Mouse (Mus musculus) cerebellum, adult 9-10 months (tissue): ENCODE measurements at regions not wholly inside any gene's neighbourhood (a gene's known extent, or its start where the extent isn't known, plus 50 kb on each side); places are given as distances from the start of the nearest gene placed in this dataset.
A peak's percentile ranks its signal among the peaks of the same experiment; 100 is the strongest.

Experiments
- DNase-seq: peaks from one replicate; pipeline ENCODE4 v3.0.0; 2022

DNA sequence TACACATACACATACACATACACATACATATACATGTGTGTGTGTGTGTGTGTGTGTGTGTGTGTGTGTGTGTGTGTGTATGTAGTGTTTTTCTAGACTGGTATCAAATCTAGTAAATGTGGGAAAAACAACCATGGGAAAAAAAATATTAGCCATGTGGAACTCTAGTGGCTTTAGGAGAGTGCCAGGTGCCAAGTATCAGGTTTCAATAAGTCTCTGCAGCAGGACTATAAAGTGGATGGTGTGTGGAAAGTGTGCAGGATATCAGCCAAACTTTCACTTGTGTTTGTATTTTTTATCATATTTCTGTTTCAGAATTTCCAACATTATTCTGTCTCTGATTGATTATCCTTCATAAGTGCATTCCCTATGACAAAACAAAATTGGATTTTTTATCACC lies 653.3 kb upstream of the Fam98a start:
- DNase-seq, result no peak

DNA sequence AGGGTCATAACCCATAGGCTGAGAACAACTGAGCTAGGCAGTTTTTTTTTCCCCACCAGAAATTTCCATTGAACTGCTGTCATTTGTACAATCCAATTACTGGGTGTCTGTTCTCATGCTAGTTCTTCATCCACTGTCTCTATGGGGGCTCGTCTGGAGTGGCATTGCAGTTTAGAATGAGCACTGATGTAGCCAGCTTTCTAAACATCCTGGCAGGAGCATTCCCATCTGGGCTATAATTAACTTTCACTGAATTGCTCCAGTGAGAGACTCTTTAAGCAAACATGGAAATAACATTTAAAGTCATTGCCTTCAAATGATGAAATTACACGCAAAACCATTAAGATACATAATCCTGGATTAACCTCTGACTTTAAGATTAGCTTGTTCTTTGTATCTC lies 633.1 kb upstream of the Fam98a start:
- no peak for DNase-seq

DNA sequence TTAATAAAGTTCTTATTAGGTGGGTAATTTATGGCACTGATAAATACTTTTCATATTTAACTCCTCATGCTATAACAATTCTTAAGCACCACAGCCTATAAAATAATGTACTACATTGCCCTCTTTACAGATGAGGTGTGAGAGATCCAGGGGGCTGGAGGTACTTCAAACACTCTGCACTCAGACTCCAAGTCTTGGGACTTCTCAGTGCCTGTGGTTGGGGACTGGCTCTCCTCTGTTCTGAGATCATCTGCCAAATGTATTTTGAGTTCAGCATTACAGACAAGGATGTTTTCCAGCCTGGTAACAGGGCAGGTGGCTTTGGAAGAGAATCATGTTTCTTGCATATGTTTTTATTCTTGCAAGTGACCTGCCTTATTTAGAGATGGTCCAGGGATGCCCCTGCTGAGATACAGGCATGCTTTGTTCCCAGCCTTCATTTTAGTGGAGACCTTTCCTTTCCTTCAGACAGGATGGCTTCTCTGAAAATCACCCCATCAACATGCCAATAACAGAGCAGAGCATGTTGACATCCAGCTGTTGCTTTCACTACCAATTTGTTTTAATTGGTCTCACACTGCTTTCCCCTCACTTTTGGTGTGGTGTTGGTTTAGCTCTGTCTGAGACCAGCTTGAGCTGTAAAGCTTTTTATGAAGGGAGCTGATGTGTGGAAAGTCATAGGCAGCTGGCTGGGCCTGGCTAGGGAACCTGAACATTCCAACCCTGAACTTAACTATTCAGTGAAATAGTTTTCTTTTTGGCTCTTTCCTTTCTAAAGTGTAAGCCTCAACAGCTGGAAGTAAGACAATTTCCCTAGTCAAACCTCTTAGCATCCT lies 585.1 kb upstream of the Fam98a start:
- DNase-seq, result no peak

DNA sequence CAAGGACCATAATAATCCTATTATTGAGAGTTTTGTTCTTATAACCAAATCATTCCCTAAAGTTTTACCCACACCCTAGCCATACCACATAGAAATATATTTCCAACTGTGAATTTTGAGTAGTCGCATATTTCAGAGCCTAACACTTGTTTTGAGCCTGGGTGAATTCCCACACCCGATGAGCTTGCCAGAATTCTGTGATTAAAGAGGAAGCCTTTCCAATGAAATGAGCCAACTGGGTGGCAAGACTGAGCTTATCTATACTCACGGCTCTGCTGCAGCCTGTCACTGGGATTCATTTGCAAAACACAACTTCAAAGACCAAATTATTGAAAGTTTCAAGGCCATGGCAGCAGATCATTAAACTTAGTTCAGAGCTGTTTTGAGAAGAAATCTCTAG lies 582.3 kb upstream of the Fam98a start:
- DNase-seq, result no peak

DNA sequence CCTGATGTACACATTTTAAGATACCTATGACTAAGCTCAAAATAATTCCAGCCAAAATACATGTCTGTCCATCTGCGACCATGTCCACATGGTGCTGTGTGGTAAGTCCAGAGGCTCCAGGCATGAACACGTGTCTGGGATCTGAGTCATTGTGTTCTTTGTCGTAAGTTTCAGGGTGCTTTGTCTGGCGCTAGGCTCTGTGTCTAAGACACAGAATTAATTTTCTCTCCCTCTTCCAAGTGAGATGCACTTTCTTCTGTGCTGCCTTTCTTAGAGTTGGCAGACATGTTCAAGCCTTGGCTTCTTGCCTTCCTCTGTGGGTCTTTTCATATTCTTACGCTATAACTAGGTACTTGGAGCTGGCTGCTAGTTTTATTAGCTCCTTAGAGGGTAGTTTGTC lies 573.5 kb upstream of the Fam98a start:
- no peak for DNase-seq

DNA sequence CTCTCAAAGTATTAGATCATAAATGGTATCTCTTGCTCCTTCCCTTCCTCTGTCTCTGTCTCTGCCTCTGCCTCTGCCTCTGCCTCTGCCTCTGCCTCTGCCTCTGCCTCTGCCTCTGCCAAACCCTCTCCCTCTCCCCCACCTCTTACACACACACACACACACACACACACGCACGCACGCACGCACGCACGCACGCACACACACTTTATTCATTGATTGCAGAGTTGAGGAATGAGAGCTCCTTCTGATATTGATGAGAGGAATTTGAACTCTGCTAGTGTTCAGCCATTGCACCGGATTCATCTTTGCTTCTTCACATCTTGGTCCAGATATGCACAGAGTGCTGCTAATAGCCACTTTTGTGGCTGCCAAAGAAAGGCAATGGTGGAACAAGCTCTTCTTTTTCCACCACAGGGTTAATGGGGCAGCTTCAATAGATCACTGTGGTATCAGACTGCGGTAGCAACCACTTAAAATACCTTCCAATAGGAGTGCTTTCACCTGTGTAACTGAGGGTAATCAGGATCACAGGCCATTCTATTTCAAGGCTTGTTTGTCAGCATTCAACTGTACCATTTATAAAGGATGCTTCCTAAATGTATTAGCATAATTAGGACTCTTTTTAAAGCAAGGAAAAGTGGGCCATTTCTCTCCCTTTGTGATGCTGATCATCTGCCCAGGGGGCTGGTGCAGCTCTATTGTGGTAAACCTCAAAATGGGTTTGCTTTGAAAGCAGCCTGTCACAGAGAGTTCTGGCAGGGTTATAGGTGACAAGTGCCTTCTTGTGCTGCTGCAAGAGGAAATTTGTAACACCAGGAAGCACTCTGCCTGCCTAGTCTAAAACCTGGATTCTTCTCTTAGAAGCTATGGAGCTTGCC lies 559.8 kb upstream of the Fam98a start:
- peak; percentile 1 for DNase-seq

DNA sequence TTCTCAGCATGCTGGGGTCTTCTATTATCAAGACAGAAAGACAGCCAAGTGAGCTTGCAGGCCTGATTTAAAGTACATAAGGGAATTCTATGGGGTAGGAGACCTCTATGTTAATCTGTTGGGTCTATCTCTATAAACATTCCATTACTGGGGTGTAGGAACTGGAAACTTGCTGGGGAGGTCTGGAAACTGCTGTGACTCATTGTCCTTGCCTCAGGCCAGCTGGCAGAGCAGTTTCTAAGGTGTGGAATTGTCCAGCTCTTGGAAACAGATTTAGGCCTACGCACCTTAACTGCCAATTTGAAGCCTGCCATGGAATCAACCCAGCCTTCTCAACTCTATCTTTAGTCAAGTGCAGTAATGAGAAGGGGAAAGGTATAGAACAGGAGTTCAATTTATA lies 559.1 kb upstream of the Fam98a start:
- DNase-seq, result no peak

DNA sequence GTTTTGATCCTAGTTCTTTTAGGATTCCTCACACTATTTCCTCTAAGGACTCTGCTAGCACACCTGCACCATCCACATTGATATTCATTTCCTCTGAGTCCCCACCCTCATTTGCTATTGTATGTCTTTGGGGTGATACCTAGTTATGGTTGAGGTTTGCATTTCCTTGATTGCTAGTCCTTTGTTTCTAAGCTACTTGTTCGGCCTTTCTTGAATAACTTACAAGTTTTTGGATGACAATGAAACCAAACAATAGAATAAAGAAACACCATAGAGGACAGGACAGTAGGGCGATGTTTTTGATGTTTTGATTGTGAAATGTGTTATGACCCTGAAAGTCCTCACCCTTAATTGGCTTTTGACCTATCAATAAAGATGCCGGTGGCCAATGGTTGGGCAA lies 531.8 kb upstream of the Fam98a start:
- DNase-seq, result no peak

DNA sequence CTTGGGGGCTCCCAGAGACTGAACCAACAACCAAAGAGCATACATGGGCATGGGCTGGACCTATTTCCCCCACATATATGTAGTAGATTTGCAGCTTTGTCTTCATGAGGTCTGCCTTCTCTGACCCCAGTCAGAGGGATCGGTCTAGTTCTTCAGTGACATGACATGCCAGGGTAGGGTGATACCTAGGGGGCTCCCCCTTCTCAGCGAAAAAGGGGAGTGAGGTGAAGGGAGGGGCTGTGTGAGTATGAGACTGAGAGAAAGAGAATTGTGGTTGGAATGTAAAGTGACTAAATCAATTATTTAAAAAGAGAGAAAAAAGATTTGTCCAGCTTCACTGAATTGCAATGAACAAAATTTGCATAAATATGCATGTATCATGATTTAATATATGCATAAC lies 530.0 kb upstream of the Fam98a start:
- DNase-seq, result no peak

DNA sequence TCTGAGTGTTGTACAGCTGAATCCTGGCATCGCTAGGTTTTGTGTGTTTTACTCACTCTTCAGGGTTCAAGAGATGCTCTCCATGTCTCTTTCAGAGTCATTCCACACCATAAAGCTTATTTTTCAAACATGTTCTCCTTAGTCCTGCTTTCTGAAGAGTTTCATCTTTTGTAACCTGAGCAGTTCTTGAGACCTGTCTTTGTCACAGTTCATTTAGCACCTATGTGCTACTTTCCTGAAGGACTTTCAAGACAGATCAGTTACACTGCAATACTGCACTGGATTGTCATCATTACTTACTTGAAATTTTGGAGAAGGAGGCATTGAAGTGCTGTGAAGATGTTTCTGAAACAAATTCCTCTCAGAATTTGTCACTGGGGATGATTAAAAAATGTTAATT lies 494.7 kb upstream of the Fam98a start:
- no peak for DNase-seq

DNA sequence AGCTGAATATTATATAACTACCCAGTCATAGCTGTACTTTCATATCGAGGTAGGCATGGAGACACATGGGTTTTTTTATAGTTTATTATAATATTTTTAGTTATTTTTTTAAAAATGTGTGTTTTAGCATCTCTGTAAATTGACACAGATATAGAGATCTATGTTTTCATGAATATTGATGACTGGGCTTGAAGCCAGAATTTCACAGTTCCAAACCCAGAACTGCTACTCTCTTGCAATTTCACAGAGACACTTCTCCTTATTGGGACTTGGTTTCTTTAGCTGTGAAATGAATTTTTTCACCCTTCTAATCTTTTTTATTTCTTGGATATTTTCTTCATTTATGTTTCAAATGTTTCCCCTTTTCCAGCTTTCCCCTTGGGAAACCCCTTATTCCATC lies 481.0 kb upstream of the Fam98a start:
- DNase-seq, result no peak

DNA sequence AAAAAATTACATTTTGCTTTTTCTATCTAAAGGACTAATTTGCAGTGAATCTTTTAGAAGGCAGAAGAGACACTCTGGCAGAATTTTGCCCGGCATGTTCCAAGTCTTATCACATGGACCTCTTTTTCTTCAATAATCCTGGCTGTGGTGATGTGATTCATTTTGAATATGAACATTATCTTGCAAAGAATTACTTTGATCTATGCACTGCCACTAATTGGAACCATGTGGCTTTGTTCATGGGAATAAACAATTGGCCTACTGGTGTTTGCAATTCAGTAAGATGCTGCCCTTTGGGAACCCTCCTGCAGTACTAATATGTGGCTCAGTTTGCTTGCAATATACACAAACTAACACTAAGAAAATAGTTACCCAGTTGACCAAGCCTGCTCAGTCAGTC lies 456.3 kb upstream of the Fam98a start:
- DNase-seq, result no peak

DNA sequence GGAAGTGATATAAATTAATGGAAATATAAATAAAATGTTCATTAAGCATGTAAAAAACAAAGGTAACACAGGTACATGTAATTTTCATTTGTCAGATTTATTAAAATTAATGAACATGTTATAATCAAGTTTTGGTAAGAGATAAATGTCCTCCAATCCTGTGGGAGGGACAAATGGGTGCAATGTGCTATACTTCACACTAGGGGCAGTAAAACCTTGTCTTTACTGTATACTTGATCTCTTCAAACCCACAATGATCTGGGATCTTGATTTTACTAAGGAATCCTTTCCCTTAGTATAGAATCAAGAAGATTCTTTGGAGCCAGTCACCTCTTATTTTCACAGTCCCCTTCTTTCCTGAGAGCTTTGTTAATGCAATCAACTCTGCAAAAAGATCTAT lies 451.1 kb upstream of the Fam98a start:
- DNase-seq, result no peak

DNA sequence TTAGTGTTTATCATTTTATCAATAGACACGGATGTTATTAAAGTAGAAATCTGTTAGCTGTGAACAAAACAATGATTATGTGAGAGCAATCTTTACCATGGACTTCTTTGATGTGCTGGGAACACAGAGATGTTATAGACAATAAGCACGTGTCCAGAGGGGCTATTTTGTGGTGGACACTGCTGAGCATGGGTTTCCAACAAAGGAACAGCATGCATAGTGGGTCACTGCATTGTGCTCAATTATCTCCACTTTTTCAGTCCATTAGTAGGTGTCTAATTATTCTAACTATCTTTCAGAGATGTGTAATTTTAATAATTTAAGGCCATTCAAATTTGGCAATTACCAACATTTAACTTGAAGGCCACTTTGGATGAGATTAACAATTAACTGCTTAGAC lies 409.6 kb upstream of the Fam98a start:
- DNase-seq, result no peak

DNA sequence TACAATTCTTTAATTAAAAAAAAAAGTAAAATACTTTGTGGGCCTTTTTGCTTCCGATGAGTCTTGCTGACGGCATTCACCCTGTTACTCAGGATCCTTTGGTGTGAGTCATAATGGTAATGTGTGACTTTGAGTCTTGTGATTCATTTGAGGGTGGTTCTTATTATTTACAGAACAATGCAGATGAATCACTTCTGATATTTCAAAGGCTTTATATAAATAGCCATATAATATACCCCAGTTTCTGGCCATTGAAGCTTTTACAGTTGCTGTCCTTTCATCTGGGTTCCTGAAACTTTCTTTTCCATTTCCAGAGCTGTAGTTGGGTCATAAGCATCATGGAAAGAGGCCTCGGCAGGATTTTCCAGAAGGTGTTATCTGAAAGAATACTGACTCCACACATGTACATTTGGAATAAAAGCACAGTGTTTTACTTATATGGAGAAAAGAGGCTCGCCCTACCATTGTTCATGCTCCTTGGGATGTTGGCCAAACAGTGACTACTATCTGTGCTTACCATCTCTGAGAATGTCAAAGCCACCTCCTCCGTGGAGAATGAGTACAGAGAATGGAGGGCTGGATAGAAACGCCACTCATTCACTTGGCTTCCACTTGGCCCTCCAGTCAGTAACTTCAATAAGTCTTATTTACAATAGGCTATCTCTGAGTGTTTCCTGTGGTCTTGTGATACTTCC lies 385.1 kb upstream of the Fam98a start:
- no peak for DNase-seq

DNA sequence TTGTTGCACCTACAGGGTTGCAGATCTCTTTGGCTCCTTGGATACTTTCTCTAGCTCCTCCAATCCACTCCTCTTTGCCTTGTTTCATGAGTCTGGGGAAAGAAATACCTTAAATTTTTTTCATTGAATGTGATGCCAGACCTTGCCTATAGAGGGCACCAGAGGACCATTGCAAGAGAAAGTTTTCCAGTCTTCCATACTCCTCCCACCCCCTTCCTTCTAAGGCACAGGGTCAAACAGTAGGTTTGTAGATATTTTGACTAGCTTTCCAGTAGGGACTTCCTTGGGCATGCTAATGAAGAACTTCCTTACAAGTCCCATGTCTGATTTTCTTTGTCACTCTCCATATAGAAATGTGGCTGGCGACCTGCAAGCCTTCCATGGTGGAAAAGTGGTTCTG lies 379.3 kb upstream of the Fam98a start:
- DNase-seq, result peak; percentile 4

DNA sequence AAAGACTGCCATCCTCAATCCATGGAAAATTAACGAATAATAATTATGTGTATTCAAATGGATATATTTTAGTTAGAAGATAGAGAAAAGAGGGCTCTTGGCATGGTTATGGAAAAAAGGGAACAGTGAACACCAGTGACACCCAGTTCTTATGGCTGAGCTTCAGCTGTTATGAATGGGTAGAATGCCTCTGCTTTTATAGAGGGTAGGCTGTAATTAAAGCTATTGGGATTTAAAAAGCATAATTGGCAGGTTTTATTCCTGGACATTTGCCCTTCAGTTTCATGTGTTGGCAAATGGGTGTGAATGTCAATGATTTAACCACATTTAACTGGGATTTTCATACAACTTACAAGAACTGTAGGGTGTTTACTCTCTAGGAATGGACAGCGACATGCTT lies 368.5 kb upstream of the Fam98a start:
- no peak for DNase-seq

DNA sequence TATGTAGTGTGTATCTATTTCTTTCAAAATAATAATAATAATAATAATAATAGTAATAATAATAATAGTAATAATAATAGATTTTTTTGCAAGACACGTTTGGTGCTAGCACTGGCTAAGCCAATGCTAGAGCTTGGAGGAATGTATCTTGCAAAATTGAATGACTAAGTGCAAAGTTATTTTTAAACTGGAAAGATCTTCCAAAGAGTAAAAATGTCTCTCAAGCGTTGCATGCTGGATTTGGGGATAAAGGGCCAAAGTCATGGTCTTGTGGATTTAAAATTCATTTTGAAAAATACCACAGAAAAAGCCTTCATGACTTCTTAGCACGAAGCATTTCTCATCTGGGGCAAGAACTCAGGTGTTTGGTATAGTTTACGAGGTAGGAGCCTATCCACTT lies 365.3 kb upstream of the Fam98a start:
- DNase-seq, result no peak

DNA sequence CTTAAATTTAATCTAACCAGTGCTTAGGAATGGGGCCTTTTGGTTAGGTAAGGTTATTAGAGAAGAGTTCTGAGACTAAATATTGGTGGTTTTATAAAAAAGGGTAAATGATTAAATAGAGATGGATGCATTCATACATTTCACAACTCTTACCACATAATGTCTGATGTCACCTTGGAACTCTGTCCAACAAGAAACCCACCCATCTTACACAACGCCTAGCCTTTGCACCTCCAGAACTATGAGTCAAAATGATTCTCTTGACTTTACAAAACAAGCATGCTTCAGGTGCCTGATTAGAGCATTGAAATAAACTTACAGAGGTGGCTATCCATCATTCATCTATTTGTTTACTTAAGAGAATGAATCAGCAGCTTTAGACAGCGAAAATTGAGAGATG lies 364.8 kb upstream of the Fam98a start:
- DNase-seq, result no peak

DNA sequence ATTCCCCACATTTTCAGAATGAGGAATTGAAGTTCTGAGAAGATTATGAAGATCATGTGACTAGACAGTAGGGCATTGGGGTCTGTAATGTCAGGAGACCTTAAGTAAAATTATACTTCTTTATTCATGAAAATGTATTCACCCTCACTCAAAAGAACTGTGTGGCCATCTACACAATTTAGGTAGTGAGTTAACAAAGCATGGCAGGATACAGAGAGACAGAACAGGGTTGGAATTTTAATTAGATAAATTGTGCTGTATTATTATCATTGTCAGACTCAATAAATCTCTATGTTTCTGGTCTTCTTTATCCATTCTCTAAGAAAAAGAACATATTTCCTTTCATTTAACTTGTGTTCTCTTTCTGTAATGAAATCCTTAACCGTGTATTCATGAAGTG lies 363.5 kb upstream of the Fam98a start:
- no peak for DNase-seq

DNA sequence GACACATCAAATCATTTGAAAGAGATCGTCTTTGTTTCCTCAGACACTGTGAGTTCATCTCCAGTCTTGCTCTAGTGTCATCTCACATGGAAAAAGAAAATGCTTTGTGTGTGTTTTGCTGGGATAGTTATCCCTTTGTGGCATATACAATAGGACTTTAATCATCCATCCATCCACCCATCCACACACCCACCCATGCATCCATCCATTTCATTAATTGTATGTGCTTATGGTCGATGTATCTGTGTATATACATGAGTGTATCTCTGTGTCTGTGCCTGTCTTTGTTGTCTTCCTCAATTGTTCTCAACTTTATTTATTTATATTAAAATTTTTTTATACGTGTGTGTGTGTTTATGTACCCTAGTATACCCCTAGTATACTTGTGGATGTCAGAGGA lies 355.3 kb upstream of the Fam98a start:
- DNase-seq, result no peak

DNA sequence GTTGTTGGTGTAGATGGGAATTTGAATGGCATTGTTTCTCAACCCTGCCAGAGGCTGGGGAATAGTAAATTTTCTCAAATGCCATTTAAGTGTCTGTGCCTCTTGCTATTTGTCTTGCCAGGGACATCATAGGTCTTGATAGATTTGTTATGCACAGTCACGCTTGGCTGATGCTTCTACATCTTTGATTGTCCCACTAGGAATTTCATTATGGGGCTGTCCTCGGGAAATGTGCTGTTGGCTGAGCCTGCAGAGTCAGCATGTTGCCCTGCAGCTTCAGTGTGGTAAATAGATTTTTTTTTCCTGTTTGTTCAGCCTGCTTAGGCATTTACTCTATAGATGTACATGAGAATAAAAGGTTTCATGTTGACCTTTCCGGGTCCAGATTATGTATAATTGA lies 354.9 kb upstream of the Fam98a start:
- no peak for DNase-seq

DNA sequence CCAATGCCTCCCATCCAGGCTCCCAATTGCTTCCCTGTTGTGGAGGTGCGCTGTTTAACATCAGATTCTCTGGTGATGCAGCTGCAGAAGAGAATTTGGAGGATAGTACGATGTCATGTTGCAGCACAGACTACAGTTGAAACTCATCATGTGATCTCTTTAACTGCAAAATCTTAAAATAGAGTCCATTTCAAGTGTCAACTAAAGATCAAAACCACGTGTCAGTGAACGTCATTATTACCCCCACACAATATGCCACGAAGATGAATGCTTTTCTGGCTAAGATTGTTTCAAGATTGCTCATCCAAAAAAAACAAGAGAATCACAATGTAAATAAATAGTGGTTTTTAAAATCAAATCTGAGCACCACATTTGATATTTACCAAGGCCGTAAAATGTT lies 343.7 kb upstream of the Fam98a start:
- no peak for DNase-seq

DNA sequence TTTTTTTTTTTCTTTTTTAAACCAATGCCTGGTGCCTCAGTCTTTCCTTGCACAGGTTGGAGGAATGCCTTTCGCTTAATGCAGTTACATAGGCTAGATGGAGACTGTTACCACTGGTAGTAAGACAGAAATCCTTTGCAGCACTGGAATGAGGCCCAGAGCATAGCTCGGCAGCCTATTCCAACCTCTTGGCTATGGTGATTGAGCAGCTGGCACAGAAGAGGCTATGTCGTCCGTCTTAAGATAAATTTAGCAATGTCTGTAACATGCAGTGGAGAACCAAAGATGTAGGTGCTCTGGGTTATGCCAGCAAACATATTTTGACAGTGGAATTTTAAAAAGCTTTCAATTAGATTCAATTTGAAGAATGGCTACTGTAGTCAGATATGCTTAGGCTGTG lies 343.2 kb upstream of the Fam98a start:
- DNase-seq, result no peak
